Mouse (Mus musculus): ENCODE measurements at regions not wholly inside any gene's neighbourhood (a gene's known extent, or its start where the extent isn't known, plus 50 kb on each side); places are given as distances from the start of the nearest gene placed in this dataset.
A peak's percentile ranks its signal among the peaks of the same experiment; 100 is the strongest.
"Not testable (repeated sequence)": the region's sequence is repeated elsewhere in the genome, so short reads cannot be mapped to it uniquely, and the experiment has no call there.

DNA sequence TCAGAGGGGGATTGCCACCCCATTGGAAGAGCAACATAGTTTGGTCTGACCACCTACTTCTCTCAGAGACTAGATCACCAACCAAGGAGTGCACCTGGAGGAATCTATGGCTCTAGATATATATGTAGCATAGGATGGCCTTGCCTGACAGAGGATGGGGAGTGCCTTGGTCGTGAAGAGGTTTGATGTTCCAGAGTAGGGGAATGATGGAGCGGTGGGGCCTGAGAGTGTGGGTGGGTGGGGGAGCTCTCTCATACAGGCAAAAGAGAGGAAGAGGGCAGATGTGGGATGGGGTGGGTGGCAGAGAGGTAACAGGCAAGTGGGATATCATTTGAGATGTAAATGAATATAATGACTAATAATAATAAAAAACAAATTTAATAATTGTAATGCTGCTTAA, 874.0 kb downstream of the Amy2a5 start:
- no peak for DNase-seq (ENCODE audit: inconsistent ontology term)

- DNase-seq (ENCODE audit: inconsistent ontology term), result peak; percentile 71
These were observed 912.8 kb downstream of the Amy2a5 start for GRCm38 (mm10) chr3:112345866-112346265.

DNA sequence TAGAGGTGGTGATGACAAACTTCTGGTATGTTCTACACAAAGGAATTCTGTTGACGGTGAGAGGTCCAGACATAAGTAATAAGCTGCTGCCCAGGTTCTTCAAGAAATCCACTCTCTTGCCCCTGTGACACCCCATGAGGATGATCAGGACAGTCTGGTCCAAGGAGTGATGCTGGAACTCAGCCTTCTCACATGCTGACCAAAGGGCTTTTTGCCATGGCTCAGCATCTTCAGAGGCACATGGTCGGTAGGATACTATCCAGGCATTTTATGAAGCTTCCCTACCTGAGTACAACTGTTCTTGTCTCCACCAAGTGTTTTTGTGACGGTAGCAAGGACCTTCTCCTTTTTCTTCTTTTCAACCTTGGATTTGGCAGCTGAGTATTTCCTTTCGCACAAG, 927.5 kb downstream of the Amy2a5 start:
- no peak for DNase-seq (ENCODE audit: inconsistent ontology term)

DNA sequence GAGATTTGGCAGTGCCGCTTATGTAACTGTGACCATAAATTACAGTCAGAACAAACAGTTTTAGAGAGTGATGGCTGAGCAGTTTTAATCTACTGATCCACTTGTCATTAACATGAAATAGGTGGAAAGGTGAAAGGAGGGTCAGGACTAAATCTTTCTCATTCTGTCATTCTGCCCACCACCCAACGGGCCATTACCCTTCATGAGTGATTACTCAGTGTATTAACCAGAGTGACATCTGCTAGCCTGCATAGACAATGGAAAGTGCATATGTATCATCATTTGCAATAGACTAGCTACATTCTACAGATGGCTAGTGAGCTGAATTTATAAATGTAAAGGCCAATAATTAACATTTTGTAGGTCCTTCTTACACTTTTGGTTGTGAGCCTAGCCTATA, 933.3 kb downstream of the Amy2a5 start:
- DNase-seq (ENCODE audit: inconsistent ontology term), result no peak

- DNase-seq (ENCODE audit: inconsistent ontology term), result not testable (repeated sequence)
These were observed 937.4 kb downstream of the Amy2a5 start for GRCm38 (mm10) chr3:112321196-112321595.

DNA sequence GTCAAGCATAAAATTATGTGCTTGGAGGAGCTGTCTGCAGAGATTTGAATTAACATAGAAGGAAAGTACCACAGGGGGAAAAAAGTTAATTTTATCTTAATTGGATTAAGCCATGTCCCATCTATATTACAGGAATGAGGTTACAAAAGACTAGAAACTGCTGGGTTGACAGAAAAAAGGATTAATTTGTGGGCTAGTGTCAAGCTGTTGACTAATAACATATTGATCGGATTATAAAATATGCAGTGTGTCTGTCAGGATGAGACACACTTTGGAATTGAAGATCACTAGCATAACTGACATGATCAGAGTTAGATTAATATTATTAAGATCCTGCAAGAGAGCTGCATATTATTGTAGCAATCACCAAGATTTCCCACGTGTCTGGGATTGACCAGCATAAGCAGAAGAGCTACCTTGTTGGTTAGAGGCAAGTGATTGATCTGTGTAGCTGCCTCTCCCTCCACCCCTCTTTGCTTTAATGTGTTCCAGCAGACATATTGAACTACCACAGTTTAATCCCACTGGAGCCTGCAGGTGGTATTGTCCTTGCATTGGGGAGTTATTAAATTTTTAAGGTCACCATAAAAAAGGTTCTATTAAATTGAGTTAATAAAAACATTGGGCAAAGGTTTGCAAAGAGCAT, 979.7 kb downstream of the Amy2a5 start:
- no peak for DNase-seq (ENCODE audit: inconsistent ontology term)

GRCm38 (mm10) chr3:112261334-112262101, 997.1 kb downstream of the Amy2a5 start:
- DNase-seq (ENCODE audit: inconsistent ontology term), result no peak

GRCm38 (mm10) chr3:112242986-112243385, 1015.7 kb downstream of the Amy2a5 start:
- not testable (repeated sequence) for DNase-seq (ENCODE audit: inconsistent ontology term)

GRCm38 (mm10) chr3:112239626-112240120, 1019.0 kb downstream of the Amy2a5 start:
- no peak for DNase-seq (ENCODE audit: inconsistent ontology term)
